Mouse (Mus musculus): ENCODE results near the gene Fos. TPM values are rescaled to one million over a fixed set of nuclear protein-coding genes. Genes with fewer than 3 reads are reported as not detected.

Gene Fos
- polyA plus RNA-seq, 2 experiments: 0.61 to 0.79 TPM

- no peaks in the 10 kb centered on the region for H3K36me3 ChIP-seq (replicated peaks; ENCODE audit: control insufficient read depth, insufficient read depth, low read depth)
- peaks cover 54% of the 10 kb centered on the region for H3K27me3 ChIP-seq (ENCODE audit: control insufficient read depth, insufficient read depth, low read length)
- H3K9ac ChIP-seq (replicated peaks): peak overlapping the region; percentile 65
- peak in 1 of 3 experiments; percentile 39 for DNase-seq (ENCODE audit: low read depth in 3 of 3, low spot score in 3 of 3)
- TF ChIP-seq CTCF (IDR thresholded peaks at IDR 0.05; ENCODE audit: low read depth): no peak
- no peak for TF ChIP-seq EP300 (IDR thresholded peaks at IDR 0.05; ENCODE audit: low read depth)
- 1% methylated on average over 49 of the region's 49 CpGs for WGBS (ENCODE audit: insufficient replicate concordance)
- peak; percentile 45 for ATAC-seq (ENCODE audit: insufficient read depth)
- H3K4me3 ChIP-seq (ENCODE audit: insufficient read depth in 1 of 2, low read depth in 2 of 2, low read length in 2 of 2): peak overlapping the region; percentile 65 to 75
- H3K4me2 ChIP-seq (ENCODE audit: low read depth): peak overlapping the region; percentile 97
- H3K4me1 ChIP-seq (replicated peaks; ENCODE audit: control insufficient read depth in 2 of 2, insufficient read depth in 2 of 2, low read length in 1 of 2): peaks cover 23 to 25% of the 10 kb centered on the region in 2 experiments
- H3K27ac ChIP-seq: peak overlapping the region; percentile 67; the same call in 1 of the 2 replicates
- no peaks in the 10 kb centered on the region for H3K9me3 ChIP-seq (ENCODE audit: control insufficient read depth, low read length)
Observed at GRCm38 (mm10) chr12:85474298-85475231, 875 bp downstream of the Fos start.

- H3K27me3 ChIP-seq (ENCODE audit: control insufficient read depth, insufficient read depth, low read length): peaks cover 51% of the 10 kb centered on the region
- peak overlapping the region in 1 of 2 experiments; percentile 65; a peak in 2 of 4 replicates for H3K4me3 ChIP-seq (ENCODE audit: insufficient read depth in 1 of 2, low read depth in 2 of 2, low read length in 2 of 2)
- no peaks in the 10 kb centered on the region for H3K36me3 ChIP-seq (replicated peaks; ENCODE audit: control insufficient read depth, insufficient read depth, low read depth)
- no peaks in the 10 kb centered on the region for H3K9me3 ChIP-seq (ENCODE audit: control insufficient read depth, low read length)
- H3K4me2 ChIP-seq (ENCODE audit: low read depth): peak overlapping the region; percentile 97
- WGBS (ENCODE audit: insufficient replicate concordance): 18% methylated on average over 14 of the region's 16 CpGs
- ATAC-seq (ENCODE audit: insufficient read depth): no peak
- TF ChIP-seq EP300 (IDR thresholded peaks at IDR 0.05; ENCODE audit: low read depth) (no peak), CTCF (IDR thresholded peaks at IDR 0.05; ENCODE audit: low read depth) (no peak)
- H3K9ac ChIP-seq (replicated peaks): no peak overlapping the region
- no peak for DNase-seq (ENCODE audit: low read depth in 3 of 3, low spot score in 3 of 3)
- no peak overlapping the region for H3K27ac ChIP-seq
- peaks cover 23 to 25% of the 10 kb centered on the region in 2 experiments for H3K4me1 ChIP-seq (replicated peaks; ENCODE audit: control insufficient read depth in 2 of 2, insufficient read depth in 2 of 2, low read length in 1 of 2)
Observed at GRCm38 (mm10) chr12:85475232-85475919, 1.7 kb downstream of the Fos start.

- Histone ChIP-seq H3K27me3 (ENCODE audit: control insufficient read depth, insufficient read depth, low read length) (peaks cover 46% of the 10 kb centered on the region), H3K27ac (no peak overlapping the region), H3K4me3 (ENCODE audit: insufficient read depth in 1 of 2, low read depth in 2 of 2, low read length in 2 of 2) (no peak overlapping the region), H3K36me3 (replicated peaks; ENCODE audit: control insufficient read depth, insufficient read depth, low read depth) (no peaks in the 10 kb centered on the region), H3K9ac (replicated peaks) (no peak overlapping the region), H3K9me3 (ENCODE audit: control insufficient read depth, low read length) (no peaks in the 10 kb centered on the region), H3K4me1 (replicated peaks; ENCODE audit: control insufficient read depth in 2 of 2, insufficient read depth in 2 of 2, low read length in 1 of 2) (peaks cover 23 to 25% of the 10 kb centered on the region in 2 experiments), H3K4me2 (ENCODE audit: low read depth) (no peak overlapping the region)
- 63% methylated on average over 23 of the region's 23 CpGs for WGBS (ENCODE audit: insufficient replicate concordance)
- ATAC-seq (ENCODE audit: insufficient read depth) (no peak), DNase-seq (ENCODE audit: low read depth in 3 of 3, low spot score in 3 of 3) (no peak)
- TF ChIP-seq EP300 (IDR thresholded peaks at IDR 0.05; ENCODE audit: low read depth) (no peak), CTCF (IDR thresholded peaks at IDR 0.05; ENCODE audit: low read depth) (no peak)
Observed at GRCm38 (mm10) chr12:85475920-85476828, 2.5 kb downstream of the Fos start.

- peak overlapping the region; percentile 39 for H3K27ac ChIP-seq
- peak; percentile 65 to 79 (median 67) for DNase-seq (ENCODE audit: low read depth in 3 of 3, low spot score in 3 of 3)
- peaks cover 23 to 25% of the 10 kb centered on the region in 2 experiments for H3K4me1 ChIP-seq (replicated peaks; ENCODE audit: control insufficient read depth in 2 of 2, insufficient read depth in 2 of 2, low read length in 1 of 2)
- peak; percentile 66 for ATAC-seq (ENCODE audit: insufficient read depth)
- H3K27me3 ChIP-seq (ENCODE audit: control insufficient read depth, insufficient read depth, low read length): peaks cover 36% of the 10 kb centered on the region
- H3K4me2 ChIP-seq (ENCODE audit: low read depth): peak overlapping the region; percentile 49
- no peak overlapping the region for H3K4me3 ChIP-seq (ENCODE audit: insufficient read depth in 1 of 2, low read depth in 2 of 2, low read length in 2 of 2)
- 26% methylated on average over 4 of the region's 4 CpGs for WGBS (ENCODE audit: insufficient replicate concordance)
- no peaks in the 10 kb centered on the region for H3K36me3 ChIP-seq (replicated peaks; ENCODE audit: control insufficient read depth, insufficient read depth, low read depth)
- peak overlapping the region; percentile 23 for H3K9ac ChIP-seq (replicated peaks)
- TF ChIP-seq CTCF (IDR thresholded peaks at IDR 0.05; ENCODE audit: low read depth) (no peak), EP300 (IDR thresholded peaks at IDR 0.05; ENCODE audit: low read depth) (no peak)
- H3K9me3 ChIP-seq (ENCODE audit: control insufficient read depth, low read length): no peaks in the 10 kb centered on the region
Observed at GRCm38 (mm10) chr12:85477219-85477618, 3.5 kb downstream of the Fos start.

Data from liver, embryonic 14.5 days (tissue).